Mouse (Mus musculus) heart, adult 11 months (tissue): ENCODE measurements around the gene A430089I19Rik.
A peak's percentile ranks its signal among the peaks of the same experiment; 100 is the strongest.
"Not testable (repeated sequence)": the region's sequence is repeated elsewhere in the genome, so short reads cannot be mapped to it uniquely, and the experiment has no call there.

Source experiments
- DNase-seq: peaks from one replicate; pipeline ENCODE4 v3.0.0; 2022

The A430089I19Rik gene

DNA sequence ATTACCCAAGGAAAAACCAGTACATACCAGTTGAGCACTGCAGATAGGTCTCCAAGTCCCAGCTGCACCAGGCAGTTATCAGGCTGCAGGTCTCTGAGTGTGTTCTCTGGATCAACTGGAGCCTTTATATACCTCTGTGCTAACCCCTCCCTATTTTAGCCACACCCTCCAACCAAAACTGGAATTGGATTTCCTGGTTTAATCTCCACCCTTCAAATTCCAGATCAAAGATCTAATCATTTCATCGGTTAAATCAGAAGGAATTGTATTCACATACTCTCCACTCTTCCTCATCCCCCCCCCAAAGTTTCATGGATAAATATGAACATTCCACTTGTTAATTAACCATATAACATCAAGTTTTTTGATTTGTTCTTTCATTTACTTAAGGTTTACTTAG, at the start of gene A430089I19Rik:
Gene A430089I19Rik, minus strand, starts transcription at position 101 of the 400 bp plus-strand sequence.
- DNase-seq = not testable (repeated sequence)

- peak; percentile 40 for DNase-seq
Observed at GRCm38 (mm10) chr5:94339449-94339848, 32.9 kb upstream of the A430089I19Rik start, which contains the start of gene AA792892. Gene AA792892, plus strand, starts transcription at chr5:94339749.

GRCm38 (mm10) chr5:94314135-94314534, 7.5 kb upstream of the A430089I19Rik start, which contains the start of gene Gm6502:
Gene Gm6502, plus strand, starts transcription at chr5:94314435.
- not testable (repeated sequence) for DNase-seq
